Mouse (Mus musculus) neural tube, embryonic 14.5 days (tissue): ENCODE measurements around the gene Stard8. TPM values are rescaled to one million over a fixed set of nuclear protein-coding genes. Genes with fewer than 3 reads are reported as not detected.
"Not testable (repeated sequence)": the region's sequence is repeated elsewhere in the genome, so short reads cannot be mapped to it uniquely, and the experiment has no call there.

Source experiments
- ATAC-seq: fragments of 200-750 bp; cut with Nextera tagmentation; 2 replicates; pipeline ENCODE4 v1.8.0; 2017; ENCODE audit warnings: low read depth, mild to moderate bottlenecking, moderate TSS enrichment, moderate library complexity
- H3K27ac ChIP-seq: fragments of 300-500 bp; sonication (generic); 2 replicates; pipeline ENCODE4 v1.5.1; 2014; ENCODE audit warnings: low read depth, mild to moderate bottlenecking, control low read depth, low read length, moderate library complexity, mixed read lengths
- H3K27me3 ChIP-seq: fragments of 300-500 bp; sonication (generic); 2 replicates; pipeline ENCODE4 v1.6.1; 2014; ENCODE audit warnings: low read length; ENCODE audit not compliant: control insufficient read depth, insufficient read depth
- H3K36me3 ChIP-seq: fragments of 300-500 bp; sonication (generic); 2 replicates; pipeline ENCODE4 v1.6.1; 2014; ENCODE audit warnings: low read length, mixed read lengths; ENCODE audit not compliant: control insufficient read depth, insufficient read depth
- H3K4me1 ChIP-seq: fragments of 300-500 bp; sonication (generic); 2 replicates; pipeline ENCODE4 v1.6.1; 2014; ENCODE audit warnings: low read length; ENCODE audit not compliant: control insufficient read depth, insufficient read depth
- H3K4me2 ChIP-seq: fragments of 300-500 bp; sonication (generic); 2 replicates; pipeline ENCODE4 v1.6.1; 2014; ENCODE audit warnings: mild to moderate bottlenecking, low read depth, low read length, control low read depth
- H3K4me3 ChIP-seq: fragments of 300-500 bp; sonication (generic); 2 replicates; pipeline ENCODE4 v1.5.1; 2014; ENCODE audit warnings: low read depth, low read length, control low read depth, mixed read lengths
- H3K9ac ChIP-seq: fragments of 300-500 bp; sonication (generic); replicated peaks from 2 replicates; pipeline ENCODE4 v1.6.1; 2014; ENCODE audit warnings: low read depth, mild to moderate bottlenecking, control low read depth, low read length, mixed read lengths
- H3K9me3 ChIP-seq: fragments of 300-500 bp; sonication (generic); 2 replicates; pipeline ENCODE4 v1.6.1; 2016; ENCODE audit warnings: low read length; ENCODE audit not compliant: control insufficient read depth
- WGBS: fragments of 180-500 bp; shearing (Covaris S2); extraction: QIAGEN DNeasy Blood & Tissue Kit; methylation state at CpG from one replicate; pipeline ENCODE4 v1.1.7; 2014; 5-methylcytosine and 5-hydroxymethylcytosine counted together
- polyA plus RNA-seq: library from polyadenylated mRNA; unstranded; fragments of >200 nt; fragmentation: Nextera tagmentation; extraction: Ambion mirVana; gene quantifications from 2 replicates; pipeline ENCODE4 v1.2.1, GENCODE M21; 2014

Stard8 gene
- polyA plus RNA-seq, 1 experiment from 2014 or later = 1.4 TPM

DNA sequence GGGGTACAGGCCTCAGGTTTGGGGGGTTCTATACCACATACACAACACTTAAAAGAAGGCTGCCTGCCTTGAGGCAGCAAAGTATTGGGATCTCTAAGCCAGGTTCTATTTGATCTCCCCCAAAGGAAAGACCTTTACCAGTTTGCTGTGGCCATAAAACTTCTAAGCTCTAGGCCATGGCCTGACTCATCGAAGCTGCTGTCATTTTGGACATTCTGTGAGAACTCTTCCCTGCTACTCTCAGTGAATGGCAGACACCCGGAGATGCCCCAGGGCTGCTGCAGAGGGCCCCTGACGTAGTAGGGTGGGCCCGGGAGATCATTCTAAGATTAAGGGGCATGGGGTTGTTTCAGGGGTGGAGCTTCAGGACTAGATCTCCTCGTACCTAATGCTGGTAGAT, 72.1 kb downstream of the Stard8 start:
- Histone ChIP-seq H3K4me1 (no peaks in the 10 kb centered on the region), H3K27me3 (no peaks in the 10 kb centered on the region), H3K36me3 (no peaks in the 10 kb centered on the region), H3K4me2 (no peak overlapping the region), H3K27ac (no peak overlapping the region), H3K9me3 (no peaks in the 10 kb centered on the region), H3K4me3 (no peak overlapping the region), H3K9ac (no peak overlapping the region)
- ATAC-seq = no peak
- 79% methylated on average over 5 of the region's 5 CpGs for WGBS

DNA sequence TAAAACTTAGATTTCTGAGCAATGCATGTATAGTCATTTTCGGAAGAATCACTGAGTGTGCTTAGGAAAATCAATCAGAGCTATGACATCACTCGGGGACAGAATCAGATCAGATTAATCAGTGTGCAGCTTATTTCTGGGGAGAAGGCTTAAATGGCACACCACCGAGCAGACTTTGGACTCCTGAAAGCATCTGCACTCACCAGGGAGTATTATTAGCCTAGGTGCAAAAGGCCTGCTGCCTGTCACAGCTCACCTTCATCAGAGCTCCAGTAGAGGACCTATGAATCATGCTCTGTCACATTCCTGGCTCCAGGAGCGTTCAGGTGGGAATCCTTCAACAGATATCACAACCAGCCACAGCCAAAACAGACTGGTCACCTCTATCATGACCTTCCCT, 73.4 kb downstream of the Stard8 start:
- H3K27ac ChIP-seq = no peak overlapping the region
- H3K4me3 ChIP-seq = no peak overlapping the region
- ATAC-seq = no peak
- H3K27me3 ChIP-seq = no peaks in the 10 kb centered on the region
- H3K36me3 ChIP-seq = no peaks in the 10 kb centered on the region
- no peaks in the 10 kb centered on the region for H3K9me3 ChIP-seq
- no peak overlapping the region for H3K9ac ChIP-seq
- no peak overlapping the region for H3K4me2 ChIP-seq
- 74% methylated on average over 4 of the region's 4 CpGs for WGBS
- no peaks in the 10 kb centered on the region for H3K4me1 ChIP-seq

DNA sequence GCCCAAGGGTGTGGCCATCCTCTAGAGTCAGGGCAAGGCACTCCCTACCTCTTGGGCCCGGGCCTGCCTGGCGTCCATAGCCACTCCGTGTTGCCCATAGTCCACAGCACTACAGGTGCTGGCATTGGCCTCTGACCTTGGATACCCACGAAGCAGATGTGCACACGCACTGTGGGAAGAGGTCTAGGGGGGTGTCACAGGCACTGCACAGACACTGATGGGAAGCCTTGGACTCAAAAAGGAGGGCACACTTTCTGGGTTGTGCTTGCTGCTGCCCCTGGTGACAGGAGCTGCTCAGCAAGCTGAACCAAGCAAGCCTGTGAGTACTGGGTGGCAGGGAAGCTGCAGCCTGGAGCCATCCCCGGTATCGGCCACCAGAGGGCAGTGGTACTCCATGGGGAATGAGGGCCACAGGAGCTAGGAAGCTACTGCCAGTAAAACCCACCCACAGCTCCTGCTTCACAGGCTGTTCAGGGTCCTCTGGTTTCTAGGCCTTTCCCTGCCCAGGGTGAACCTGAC, 75.4 kb downstream of the Stard8 start:
- WGBS = 84% methylated on average over 2 of the region's 7 CpGs
- not testable (repeated sequence) for H3K9me3 ChIP-seq, H3K4me2 ChIP-seq, H3K36me3 ChIP-seq, H3K4me3 ChIP-seq, H3K4me1 ChIP-seq, H3K27ac ChIP-seq, H3K27me3 ChIP-seq, H3K9ac ChIP-seq
- ATAC-seq = peak; percentile 17; the same call in 1 of the 2 replicates

DNA sequence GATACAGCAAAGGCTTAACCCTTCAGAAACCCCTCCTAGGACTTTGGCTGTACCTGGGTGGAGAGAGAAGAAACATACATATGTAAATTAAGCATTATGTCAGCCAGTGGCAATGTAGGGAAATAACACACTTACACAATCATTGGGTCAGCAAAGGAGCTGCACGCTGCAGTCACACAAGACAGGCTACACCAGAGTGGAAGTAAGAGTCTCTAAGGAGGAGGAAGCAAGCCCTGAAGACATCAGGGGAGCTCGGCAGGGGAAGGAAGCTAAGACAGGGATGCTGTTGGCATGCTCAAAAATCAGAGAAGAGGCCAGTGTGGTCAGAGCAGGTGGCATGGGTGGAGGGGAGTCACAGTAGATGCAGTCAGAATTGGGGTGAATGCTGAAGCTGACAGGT, 89.7 kb downstream of the Stard8 start:
- 69% methylated on average over 2 of the region's 2 CpGs for WGBS
- ATAC-seq = no peak
- no peaks in the 10 kb centered on the region for H3K4me1 ChIP-seq
- H3K4me2 ChIP-seq = no peak overlapping the region
- no peak overlapping the region for H3K27ac ChIP-seq
- H3K9ac ChIP-seq = no peak overlapping the region
- H3K27me3 ChIP-seq = no peaks in the 10 kb centered on the region
- H3K4me3 ChIP-seq = no peak overlapping the region
- H3K36me3 ChIP-seq = no peaks in the 10 kb centered on the region
- H3K9me3 ChIP-seq = no peaks in the 10 kb centered on the region

DNA sequence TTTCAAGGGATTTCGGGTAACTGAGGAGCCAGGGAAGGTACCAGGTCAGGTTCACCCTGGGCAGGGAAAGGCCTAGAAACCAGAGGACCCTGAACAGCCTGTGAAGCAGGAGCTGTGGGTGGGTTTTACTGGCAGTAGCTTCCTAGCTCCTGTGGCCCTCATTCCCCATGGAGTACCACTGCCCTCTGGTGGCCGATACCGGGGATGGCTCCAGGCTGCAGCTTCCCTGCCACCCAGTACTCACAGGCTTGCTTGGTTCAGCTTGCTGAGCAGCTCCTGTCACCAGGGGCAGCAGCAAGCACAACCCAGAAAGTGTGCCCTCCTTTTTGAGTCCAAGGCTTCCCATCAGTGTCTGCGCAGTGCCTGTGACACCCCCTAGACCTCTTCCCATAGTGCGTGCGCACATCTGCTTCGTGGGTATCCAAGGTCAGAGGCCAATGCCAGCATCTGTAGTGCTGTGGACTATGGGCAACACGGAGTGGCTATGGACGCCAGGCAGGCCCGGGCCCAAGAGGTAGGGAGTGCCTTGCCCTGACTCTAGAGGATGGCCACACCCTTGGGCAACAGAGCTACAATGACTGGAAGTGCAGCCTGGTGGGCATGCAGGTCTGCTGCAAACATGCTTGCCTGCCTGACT, 108.2 kb downstream of the Stard8 start:
- not testable (repeated sequence) for H3K4me2 ChIP-seq, H3K9ac ChIP-seq, H3K27ac ChIP-seq, H3K9me3 ChIP-seq, H3K27me3 ChIP-seq, H3K4me1 ChIP-seq, H3K4me3 ChIP-seq, H3K36me3 ChIP-seq
- WGBS = 76% methylated on average over 5 of the region's 10 CpGs
- ATAC-seq = peak; percentile 68; the same call in 1 of the 2 replicates

DNA sequence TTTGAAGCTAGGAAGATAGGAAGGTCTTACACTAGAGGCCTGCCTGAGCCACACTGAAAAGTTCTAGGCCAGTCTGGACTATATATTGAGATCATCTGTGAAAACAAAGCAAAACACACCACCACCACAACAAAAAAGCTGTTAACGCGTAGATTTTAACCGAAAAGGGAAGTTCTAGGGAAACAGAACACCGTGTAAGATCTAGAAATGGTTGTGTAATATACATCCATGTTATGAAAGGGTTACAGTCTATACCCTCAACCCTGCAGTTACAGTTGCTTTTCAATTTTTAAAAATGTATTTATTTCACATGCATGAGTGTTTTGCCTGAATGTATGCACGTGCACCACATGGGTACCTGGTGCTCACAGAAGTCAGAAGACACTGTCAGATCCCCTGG, 116.5 kb downstream of the Stard8 start:
- H3K27ac ChIP-seq = no peak overlapping the region
- WGBS = 91% methylated on average over 5 of the region's 5 CpGs
- no peak overlapping the region for H3K4me3 ChIP-seq
- H3K4me2 ChIP-seq = no peak overlapping the region
- no peaks in the 10 kb centered on the region for H3K4me1 ChIP-seq
- no peak for ATAC-seq
- H3K27me3 ChIP-seq = no peaks in the 10 kb centered on the region
- H3K9ac ChIP-seq = no peak overlapping the region
- no peaks in the 10 kb centered on the region for H3K9me3 ChIP-seq
- H3K36me3 ChIP-seq = no peaks in the 10 kb centered on the region

Other genes starting within 250 kb of the Stard8 start
- gene Ophn1, start 112.2 kb upstream of the Stard8 start, polyA plus RNA-seq = 47.8 and 55.0 TPM in 2 replicates
- gene Yipf6, start 66.9 kb upstream of the Stard8 start, polyA plus RNA-seq = 22.2 and 24.7 TPM in 2 replicates
- 10.1 and 21.5 TPM in 2 replicates for gene Efnb1, start 132.9 kb downstream of the Stard8 start, polyA plus RNA-seq